Mouse (Mus musculus) CD4-positive, CD25-positive, alpha-beta regulatory T cell, adult 2 months (primary cell): ENCODE measurements at regions not wholly inside any gene's neighbourhood (a gene's known extent, or its start where the extent isn't known, plus 50 kb on each side); places are given as distances from the start of the nearest gene placed in this dataset.
A peak's percentile ranks its signal among the peaks of the same experiment; 100 is the strongest.

Experiments
- DNase-seq: peaks from one replicate; pipeline ENCODE4 v3.0.0-alpha.2; 2012; ENCODE audit warnings: low read depth, low spot score

GRCm38 (mm10) chr13:37149066-37149781 lies 99.2 kb upstream of the F13a1 start:
- DNase-seq: no peak

- DNase-seq: peak; percentile 43
Observed at GRCm38 (mm10) chr13:37148627-37149026, 98.6 kb upstream of the F13a1 start.

GRCm38 (mm10) chr13:37147790-37148189 lies 97.7 kb upstream of the F13a1 start:
- no peak for DNase-seq

GRCm38 (mm10) chr13:37142812-37143211 lies 92.8 kb upstream of the F13a1 start:
- no peak for DNase-seq

- no peak for DNase-seq
Observed at GRCm38 (mm10) chr13:37135115-37135514, 85.1 kb upstream of the F13a1 start.

GRCm38 (mm10) chr13:37134518-37134917 lies 84.5 kb upstream of the F13a1 start:
- DNase-seq: no peak

- peak; percentile 25 for DNase-seq
Observed at GRCm38 (mm10) chr13:37130637-37131036, 80.6 kb upstream of the F13a1 start.

GRCm38 (mm10) chr13:37121602-37122001 lies 71.6 kb upstream of the F13a1 start:
- no peak for DNase-seq

- no peak for DNase-seq
Observed at GRCm38 (mm10) chr13:37120219-37120618, 70.2 kb upstream of the F13a1 start.

GRCm38 (mm10) chr13:37114324-37114723 lies 64.3 kb upstream of the F13a1 start:
- DNase-seq: no peak

- no peak for DNase-seq
Observed at GRCm38 (mm10) chr13:37111747-37112146, 61.7 kb upstream of the F13a1 start.

- DNase-seq: no peak
Observed at GRCm38 (mm10) chr13:37107721-37108120, 57.7 kb upstream of the F13a1 start.

- DNase-seq: no peak
Observed at GRCm38 (mm10) chr13:37106009-37106408, 56.0 kb upstream of the F13a1 start.

- no peak for DNase-seq
Observed at GRCm38 (mm10) chr13:37104410-37105294, 54.6 kb upstream of the F13a1 start.

GRCm38 (mm10) chr13:37103741-37104296 lies 53.8 kb upstream of the F13a1 start:
- no peak for DNase-seq

GRCm38 (mm10) chr13:37101755-37102154 lies 51.7 kb upstream of the F13a1 start:
- DNase-seq: no peak
